Mouse (Mus musculus) A20 (cell line): ENCODE measurements around the gene Mcee.
A peak's percentile ranks its signal among the peaks of the same experiment; 100 is the strongest.

Source experiments
- DNase-seq: peaks from one replicate; pipeline ENCODE4 v3.0.0-alpha.2; 2011; ENCODE audit warnings: low read depth, low spot score

Mcee gene

GRCm38 (mm10) chr7:64392122-64392818, at the start of gene Mcee, which contains the start of gene Mphosph10:
Gene Mcee, plus strand, starts transcription at chr7:64392607.
Gene Mphosph10, minus strand, starts transcription at chr7:64392268.
- peak; percentile 98 for DNase-seq

- DNase-seq = no peak
These were observed 44.6 kb upstream of the Mcee start for GRCm38 (mm10) chr7:64347813-64348212.

- no peak for DNase-seq
These were observed 43.1 kb upstream of the Mcee start for GRCm38 (mm10) chr7:64349147-64349861.

- no peak for DNase-seq
These were observed 41.3 kb upstream of the Mcee start for GRCm38 (mm10) chr7:64351087-64351486.

GRCm38 (mm10) chr7:64354206-64354605, 38.2 kb upstream of the Mcee start:
- DNase-seq = no peak

- no peak for DNase-seq
These were observed 35.7 kb upstream of the Mcee start for GRCm38 (mm10) chr7:64356661-64357060.

GRCm38 (mm10) chr7:64357405-64357804, 35.0 kb upstream of the Mcee start:
- DNase-seq = no peak

- no peak for DNase-seq
These were observed 33.7 kb upstream of the Mcee start for GRCm38 (mm10) chr7:64358666-64359065.

- no peak for DNase-seq
These were observed 32.3 kb upstream of the Mcee start for GRCm38 (mm10) chr7:64359943-64360585.

- DNase-seq = no peak
These were observed 31.8 kb upstream of the Mcee start for GRCm38 (mm10) chr7:64360586-64360945.

- no peak for DNase-seq
These were observed 26.5 kb upstream of the Mcee start for GRCm38 (mm10) chr7:64365863-64366262.

GRCm38 (mm10) chr7:64369841-64370240, 22.6 kb upstream of the Mcee start:
- no peak for DNase-seq

GRCm38 (mm10) chr7:64371940-64372878, 20.2 kb upstream of the Mcee start:
- no peak for DNase-seq

GRCm38 (mm10) chr7:64373147-64373829, 19.1 kb upstream of the Mcee start:
- peak; percentile 36 for DNase-seq

GRCm38 (mm10) chr7:64373830-64374562, 18.4 kb upstream of the Mcee start, which contains the start of gene Fan1:
Gene Fan1, minus strand, starts transcription at chr7:64374095.
- peak; percentile 93 for DNase-seq

- DNase-seq = no peak
These were observed 928 bp upstream of the Mcee start for GRCm38 (mm10) chr7:64391479-64391878.

- no peak for DNase-seq
These were observed 378 bp downstream of the Mcee start for GRCm38 (mm10) chr7:64392819-64393151.

GRCm38 (mm10) chr7:64400725-64401124, 8.3 kb downstream of the Mcee start:
- no peak for DNase-seq

GRCm38 (mm10) chr7:64402452-64402851, 10.0 kb downstream of the Mcee start:
- DNase-seq = no peak

- peak; percentile 41 for DNase-seq
These were observed 11.6 kb downstream of the Mcee start for GRCm38 (mm10) chr7:64403989-64404388.
